ENCODE assay signal across 9 mouse cellular contexts in the genomic region with DNA sequence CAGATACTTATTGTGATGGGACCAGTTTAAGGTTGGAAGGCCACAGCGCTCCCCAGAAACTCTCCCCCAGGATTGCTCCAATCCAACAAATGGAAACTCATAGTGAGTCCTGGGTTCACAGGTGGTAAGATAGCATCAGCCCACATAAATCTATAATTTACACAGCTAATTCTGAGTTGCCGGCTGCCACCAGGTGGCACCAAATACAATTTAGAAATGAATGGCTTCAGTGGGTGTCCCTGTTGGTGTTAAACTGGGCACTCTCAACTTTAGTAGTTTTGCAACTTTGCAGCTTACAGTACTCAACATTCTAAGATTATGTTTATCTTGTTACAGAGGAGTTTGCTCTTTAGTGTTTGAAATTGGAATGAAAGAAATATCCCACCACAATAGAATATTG.
DNase-seq lines count a peak whose midpoint lies in the region; ATAC-seq and TF ChIP-seq lines count a peak whose summit lies in the region.
"Had no signal": no experiment of that assay in that cellular context is flagged by ENCODE, and none has a peak within 500 bp of the region (broad histone marks: within the 10 kb centered on the region; RNA-seq: fewer than 3 reads in every experiment).

No protein-coding gene starts in this region.

- no peak overlapping the region for H3K4me2 ChIP-seq in kidney, embryonic 14.5 days (replicated peaks; ENCODE audit: low read depth, low read length)
- H3K4me2 ChIP-seq: liver, embryonic 13.5 days had no signal

- H3K27me3 ChIP-seq in kidney, adult 2 months (replicated peaks; ENCODE audit: control insufficient read depth, insufficient read depth, low read length), result no peaks in the 10 kb centered on the region
- H3K27me3 ChIP-seq in kidney, embryonic 14.5 days (ENCODE audit: control insufficient read depth, insufficient read depth, low read length), result no peaks in the 10 kb centered on the region
- H3K27me3 ChIP-seq: liver, embryonic 13.5 days had no signal

- H3K36me3 ChIP-seq in kidney, adult 2 months (ENCODE audit: control insufficient read depth, insufficient read depth, low read length), result no peaks in the 10 kb centered on the region
- H3K36me3 ChIP-seq in kidney, embryonic 14.5 days (ENCODE audit: control insufficient read depth, insufficient read depth, low read length), result no peaks in the 10 kb centered on the region
- H3K36me3 ChIP-seq: liver, embryonic 13.5 days had no signal

- H3K9ac ChIP-seq in kidney, embryonic 14.5 days (ENCODE audit: low read depth, low read length), result no peak overlapping the region
- H3K9ac ChIP-seq: liver, embryonic 13.5 days had no signal

- no peak overlapping the region for H3K27ac ChIP-seq in kidney, adult 2 months (ENCODE audit: insufficient read depth, low read depth, low read length)
- H3K27ac ChIP-seq in kidney, embryonic 14.5 days (ENCODE audit: low read depth, low read length), result no peak overlapping the region
- H3K27ac ChIP-seq: liver, embryonic 13.5 days had no signal

- TF ChIP-seq POLR2A in kidney, adult 2 months (IDR thresholded peaks at IDR 0.05; ENCODE audit: low read depth, low read length), result no peak

- H3K4me3 ChIP-seq in kidney, adult 2 months (ENCODE audit: insufficient read depth, low read depth, low read length), result no peak overlapping the region
- no peak overlapping the region for H3K4me3 ChIP-seq in kidney, embryonic 14.5 days (ENCODE audit: low read length)
- H3K4me3 ChIP-seq: liver, embryonic 13.5 days had no signal

- no peaks in the 10 kb centered on the region for H3K4me1 ChIP-seq in kidney, adult 2 months (ENCODE audit: control insufficient read depth, insufficient read depth, low read length)
- no peaks in the 10 kb centered on the region for H3K4me1 ChIP-seq in kidney, embryonic 14.5 days (ENCODE audit: control insufficient read depth, insufficient read depth, low read length)
- H3K4me1 ChIP-seq: liver, embryonic 13.5 days had no signal

- 8% methylated on average over 2 of the region's 2 CpGs for WGBS in kidney, adult 2 months
- WGBS in kidney, embryonic 14.5 days, result 27% methylated on average over 2 of the region's 2 CpGs

- intact Hi-C loops in left cerebral cortex, postnatal 25 days (cut with DNase I), result loop anchor here (5.0 kb wide), 1 partner anchor 127 kb away; no protein-coding TSS in a partner anchor

- peak; percentile 24 for DNase-seq in kidney, adult 2 months
- peak; percentile 56 for DNase-seq in NIH3T3 (ENCODE audit: low read depth)
- DNase-seq in cerebellum, postnatal 25 days, result peak; percentile 56 to 75
- peak; percentile 43 to 49 for DNase-seq in left cerebral cortex, postnatal 25 days (ENCODE audit: low spot score in 2 of 2)
- peak; percentile 53 for DNase-seq in retina, postnatal 1 day
- no peak for DNase-seq in spleen, postnatal 4 days (ENCODE audit: low spot score in 2 of 2)
- DNase-seq: liver, embryonic 13.5 days had no signal

- ATAC-seq in kidney, embryonic 14.5 days (ENCODE audit: low FRiP score, low TSS enrichment), result no peak
- ATAC-seq in hematopoietic stem cell, adult 5-6 weeks (replicated peaks in 1 of 2; ENCODE audit: insufficient read depth in 1 of 2, low FRiP score in 2 of 2, low TSS enrichment in 1 of 2, low read depth in 1 of 2, poor library complexity in 2 of 2, severe bottlenecking in 2 of 2), result peak; percentile 81 to 89

- TF ChIP-seq CTCF in kidney, adult 2 months (conservative IDR thresholded peaks at IDR 0.05; ENCODE audit: insufficient read depth, insufficient read length, low read depth, low read length), result peak; percentile 50

- no peaks in the 10 kb centered on the region for H3K9me3 ChIP-seq in kidney, embryonic 14.5 days (ENCODE audit: control insufficient read depth, low read length)
- H3K9me3 ChIP-seq: liver, embryonic 13.5 days had no signal

Comparison
In these comparisons a context has a peak if more than half of its experiments do, and no peak if none do; other contexts are left out.
1. DNase-seq: peak in kidney, adult 2 months (single experiment), NIH3T3 (single experiment), cerebellum, postnatal 25 days (2 of 2), left cerebral cortex, postnatal 25 days (2 of 2) and retina, postnatal 1 day (single experiment); none in spleen, postnatal 4 days (0 of 2).